Mouse (Mus musculus) layer of hippocampus, adult 2 months (tissue): ENCODE measurements around the gene Stat3. TPM values are rescaled to one million over a fixed set of nuclear protein-coding genes. Genes with fewer than 3 reads are reported as not detected.

Experiments
- DNase-seq, 2 experiments: peaks; one replicate each; pipeline ENCODE4 v3.0.0; 2022; ENCODE audit warnings: low spot score in 2 of 2
- H3K27ac ChIP-seq: fragments of 200-600 bp; 2 replicates; pipeline ENCODE4 v1.8.1; 2022
- H3K4me3 ChIP-seq: fragments of 200-600 bp; 2 replicates; pipeline ENCODE4 v1.8.1; 2022; ENCODE audit warnings: mild to moderate bottlenecking
- CTCF ChIP-seq: fragments of 200-600 bp; conservative IDR thresholded peaks from 2 replicates; pipeline ENCODE4 v1.8.1; 2022; ENCODE audit warnings: antibody characterized with exemption, mild to moderate bottlenecking, moderate library complexity
- total RNA-seq, 2 experiments: library from RNA; stranded (reverse); gene quantifications; 2 replicates each; pipeline ENCODE4 v1.2.3; 2021

The Stat3 gene
- total RNA-seq, 2 experiments from 2014 or later, result 39.5 to 42.3 TPM

- peak in 1 of 2 experiments; percentile 62 for DNase-seq
- peak; percentile 87 for TF ChIP-seq CTCF
These were observed 20.1 kb upstream of the Stat3 start for GRCm38 (mm10) chr11:100959464-100959810.

DNA sequence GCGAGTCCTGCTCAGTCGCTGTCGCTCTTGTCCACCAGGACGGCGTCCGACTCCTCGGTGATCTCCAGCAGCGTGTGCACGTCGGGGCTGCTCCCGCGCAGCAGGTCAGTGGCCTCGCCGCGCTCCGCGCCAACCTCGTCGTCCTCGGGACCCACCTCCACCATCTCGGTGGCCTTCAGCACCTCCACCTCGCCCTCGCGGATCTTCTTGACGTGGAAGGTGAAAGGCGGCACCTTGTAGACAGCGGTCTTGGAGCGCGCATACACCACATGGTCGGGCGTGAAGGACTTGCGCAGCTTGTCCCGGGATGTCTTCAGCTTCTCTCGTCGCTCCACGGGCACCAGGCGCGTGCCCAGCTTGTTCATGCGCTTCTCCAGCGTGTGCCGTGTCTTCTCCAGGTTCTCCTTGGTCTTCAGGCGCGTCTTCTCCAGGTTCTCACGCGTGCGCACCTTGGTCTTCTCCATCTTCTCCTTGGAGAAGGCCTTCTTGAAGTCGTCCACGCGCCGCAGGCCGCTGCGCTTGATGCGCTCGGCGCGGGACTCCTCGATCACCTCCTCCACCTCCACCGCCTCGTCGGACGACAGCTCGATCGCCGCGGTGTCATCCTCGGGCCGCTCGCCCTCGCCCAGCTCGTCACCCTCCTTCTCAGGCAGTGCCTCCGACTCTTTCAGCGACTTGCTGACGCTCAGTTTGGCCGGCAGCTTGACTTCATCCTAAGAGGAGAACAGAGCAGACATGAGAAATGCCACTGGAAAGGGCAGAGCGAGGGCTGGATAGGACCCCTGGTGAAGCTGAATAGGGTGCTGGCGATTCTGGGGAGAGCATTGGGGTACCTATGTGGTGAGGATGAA, 19.5 kb upstream of the Stat3 start:
- H3K4me3 ChIP-seq, result no peak overlapping the region; the same call in 1 of the 2 replicates
- TF ChIP-seq CTCF, result no peak
- DNase-seq, result no peak

More at GRCm38 (mm10) chr11:100959464-100959810, 20.1 kb upstream of the Stat3 start:
- no peak overlapping the region; the same call in 1 of the 2 replicates for H3K4me3 ChIP-seq
- no peak overlapping the region for H3K27ac ChIP-seq

GRCm38 (mm10) chr11:100957915-100958469, 18.7 kb upstream of the Stat3 start:
- no peak overlapping the region for H3K4me3 ChIP-seq
- TF ChIP-seq CTCF, result no peak
- DNase-seq, result no peak
- H3K27ac ChIP-seq, result no peak overlapping the region

More for the DNA sequence above, 19.5 kb upstream of the Stat3 start:
- H3K27ac ChIP-seq, result no peak overlapping the region

- peak; percentile 87 to 96 for DNase-seq
- no peak overlapping the region for H3K27ac ChIP-seq
- H3K4me3 ChIP-seq, result no peak overlapping the region
- TF ChIP-seq CTCF, result peak; percentile 91
These were observed 17.9 kb upstream of the Stat3 start for GRCm38 (mm10) chr11:100957244-100957643.

GRCm38 (mm10) chr11:100949540-100949939, 10.2 kb upstream of the Stat3 start:
- no peak overlapping the region for H3K27ac ChIP-seq
- no peak for DNase-seq
- H3K4me3 ChIP-seq, result no peak overlapping the region
- peak; percentile 52 for TF ChIP-seq CTCF

DNA sequence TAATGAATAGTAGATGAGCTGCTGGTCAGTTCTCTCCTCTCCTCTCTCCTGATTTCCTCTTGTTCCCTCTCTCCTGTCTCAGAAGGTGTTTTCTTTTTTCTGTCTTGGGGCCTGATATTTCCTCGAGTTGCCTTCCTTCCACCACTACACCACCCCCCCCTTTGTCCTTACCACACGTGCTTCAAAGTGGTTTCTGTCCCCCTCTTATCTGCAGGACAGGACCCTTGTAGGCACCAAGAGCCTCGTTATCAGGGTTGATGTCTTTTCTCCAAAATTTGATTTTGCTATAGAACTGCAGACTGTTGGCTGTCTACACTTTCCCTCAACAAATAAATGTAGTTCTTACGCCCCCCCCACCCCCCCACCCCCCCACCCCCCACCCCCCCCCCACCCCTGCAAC, 9.0 kb upstream of the Stat3 start:
- TF ChIP-seq CTCF, result no peak
- Histone ChIP-seq H3K27ac (no peak overlapping the region), H3K4me3 (no peak overlapping the region)
- DNase-seq, result no peak

DNA sequence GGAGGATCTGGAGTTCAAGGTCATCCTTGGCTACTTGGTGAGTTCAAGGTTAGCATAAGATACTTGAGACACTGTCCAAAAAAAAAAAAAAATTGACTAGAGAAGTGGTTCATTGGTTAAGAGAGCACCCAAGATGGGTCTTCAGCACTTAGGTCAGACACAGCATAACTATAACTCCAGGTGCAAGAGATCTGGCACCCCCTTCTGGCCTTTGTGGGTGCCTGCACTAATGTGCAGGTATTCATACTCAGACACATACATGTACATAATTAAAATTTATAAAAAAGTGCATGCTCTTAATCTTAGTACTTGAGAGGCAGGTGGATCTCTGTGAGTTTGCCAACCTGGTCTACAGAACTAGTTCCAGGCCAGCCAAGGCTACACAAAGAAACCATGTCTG, 8.2 kb upstream of the Stat3 start:
- H3K27ac ChIP-seq, result no peak overlapping the region
- no peak overlapping the region for H3K4me3 ChIP-seq
- TF ChIP-seq CTCF, result peak; percentile 58
- no peak for DNase-seq

DNA sequence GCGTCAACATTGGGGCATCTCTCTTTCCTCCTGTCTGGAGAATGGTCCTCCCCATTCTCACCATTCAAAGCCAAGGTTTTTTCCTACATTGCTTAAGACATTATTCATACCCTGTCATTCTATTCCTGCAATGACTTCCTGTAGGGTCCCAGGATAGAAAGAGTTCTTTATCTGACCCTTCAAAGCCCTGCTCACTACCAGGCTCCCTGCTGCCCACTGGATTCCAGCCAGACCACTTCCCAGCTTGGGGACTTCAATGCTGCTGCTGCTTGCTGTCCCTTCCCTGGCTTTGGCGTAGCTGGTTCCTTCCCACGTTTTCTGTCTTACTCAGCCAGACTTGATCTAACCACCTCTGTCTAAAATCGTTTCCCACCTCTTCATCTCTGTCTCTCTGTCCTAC, 7.5 kb upstream of the Stat3 start:
- no peak for TF ChIP-seq CTCF
- no peak overlapping the region for H3K27ac ChIP-seq
- no peak overlapping the region for H3K4me3 ChIP-seq

DNA sequence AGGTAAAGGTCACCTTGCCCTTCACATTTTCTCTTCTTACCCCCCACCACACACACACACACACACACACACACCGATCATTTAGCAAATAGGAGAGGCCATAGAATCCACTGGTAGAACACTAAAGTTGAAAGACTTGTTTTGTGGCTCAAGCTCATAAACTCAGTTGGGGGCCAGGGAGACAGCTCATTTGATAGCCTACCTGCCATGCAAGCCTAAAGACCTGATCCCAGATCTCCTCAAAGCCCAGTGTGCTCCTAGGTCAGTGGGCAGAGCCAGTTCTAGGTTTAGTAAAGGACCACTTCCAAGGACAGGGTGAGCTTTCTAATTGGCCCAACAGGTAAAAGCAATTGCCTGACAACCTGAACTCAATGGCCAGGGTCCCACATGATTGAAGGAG, 3.0 kb upstream of the Stat3 start:
- Histone ChIP-seq H3K4me3 (no peak overlapping the region), H3K27ac (no peak overlapping the region)
- no peak for DNase-seq
- TF ChIP-seq CTCF, result no peak

More for the DNA sequence above, 7.5 kb upstream of the Stat3 start:
- no peak for DNase-seq

DNA sequence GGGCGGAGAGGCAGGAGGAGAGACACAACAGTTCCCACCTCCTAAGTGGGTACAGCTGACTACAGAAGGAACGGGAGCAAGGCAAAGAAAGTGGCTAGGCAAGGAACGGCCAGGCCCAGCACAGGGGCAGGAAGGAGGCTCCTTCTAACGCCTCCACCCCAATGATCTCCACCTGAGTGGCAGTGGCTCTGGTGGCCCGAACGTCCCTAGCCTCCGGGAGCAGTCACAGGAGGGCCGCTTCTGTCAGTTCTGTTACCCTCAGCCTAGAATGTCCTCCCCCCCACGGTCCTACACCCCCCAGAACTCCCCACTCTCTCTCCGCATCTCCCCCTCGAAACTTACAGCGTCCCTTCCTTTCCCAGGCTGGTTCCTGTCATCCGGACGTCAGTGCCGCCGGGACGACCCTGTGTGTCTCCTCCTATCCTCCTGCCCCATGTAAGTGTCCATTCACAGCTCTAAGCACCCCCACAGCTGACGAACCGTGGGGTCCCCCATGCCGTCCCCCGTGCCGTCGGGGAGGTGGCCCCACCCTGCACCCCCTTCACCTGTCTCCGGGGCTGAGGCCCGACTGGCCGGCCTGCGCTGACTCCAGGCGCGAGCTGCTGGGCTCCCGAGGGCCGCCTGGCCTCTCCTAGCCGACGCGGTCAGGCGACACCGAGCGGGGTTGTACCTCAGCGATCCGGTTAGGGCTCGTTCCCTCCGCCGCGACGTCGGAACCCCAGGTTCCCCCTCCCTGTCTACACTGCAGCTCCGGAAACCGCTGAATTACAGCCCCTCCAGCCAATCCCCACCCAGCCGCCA, 429 bp downstream of the Stat3 start:
- peak overlapping the region; percentile 90 for H3K4me3 ChIP-seq
- no peak for TF ChIP-seq CTCF
- DNase-seq, result no peak
- peak overlapping the region; percentile 83 for H3K27ac ChIP-seq

DNA sequence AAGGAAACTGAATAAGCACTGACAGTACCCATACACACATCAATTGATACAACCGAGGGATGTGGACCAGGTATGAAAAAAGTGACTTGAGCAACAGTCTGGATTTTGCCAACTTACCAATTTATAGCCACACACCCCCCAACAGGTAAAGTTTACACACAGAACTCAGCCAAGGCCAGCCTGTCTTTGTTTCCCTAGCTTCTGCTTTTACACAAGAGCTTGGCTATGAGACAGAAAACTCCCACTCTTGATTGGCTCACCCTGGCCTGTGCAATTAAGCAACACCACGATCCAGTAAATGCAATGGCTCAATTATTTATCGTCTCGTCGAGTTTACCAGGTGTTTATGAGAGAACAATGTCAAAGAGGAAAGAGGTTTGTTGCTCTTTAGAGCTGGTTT, 1.2 kb downstream of the Stat3 start:
- peak overlapping the region; percentile 36 for H3K27ac ChIP-seq
- no peak for TF ChIP-seq CTCF
- peak; percentile 39 to 47 for DNase-seq
- H3K4me3 ChIP-seq, result peak overlapping the region; percentile 90

GRCm38 (mm10) chr11:100937295-100937694, 2.0 kb downstream of the Stat3 start:
- DNase-seq, result no peak
- H3K27ac ChIP-seq, result peak overlapping the region; percentile 36; the same call in 1 of the 2 replicates
- no peak for TF ChIP-seq CTCF
- peak overlapping the region; percentile 90; the same call in 1 of the 2 replicates for H3K4me3 ChIP-seq
